Mouse (Mus musculus): ENCODE data around the gene Stard5.

Stard5 gene

GRCm38 (mm10) chr7:83662711-83663375, 31.1 kb downstream of the Stard5 start:
- in situ Hi-C loops (cut with MboI), result loop anchor here (25.0 kb wide), 2 partner anchors 224 to 801 kb away; partner anchors contain the start of genes Mesd, Mex3b and Tlnrd1

- in situ Hi-C loops (cut with MboI), result loop anchor here (25.0 kb wide), 2 partner anchors 221 to 804 kb away; partner anchors contain the start of genes Mesd, Mex3b and Tlnrd1
These were observed 34.4 kb downstream of the Stard5 start for GRCm38 (mm10) chr7:83666087-83666595.

- in situ Hi-C loops (cut with MboI), result loop anchor here (25.0 kb wide), 2 partner anchors 219 to 806 kb away; partner anchors contain the start of genes Mesd, Mex3b and Tlnrd1
These were observed 36.3 kb downstream of the Stard5 start for GRCm38 (mm10) chr7:83667936-83668645.

- in situ Hi-C loops (cut with MboI), result loop anchor here (25.0 kb wide), 2 partner anchors 219 to 806 kb away; partner anchors contain the start of genes Mesd, Mex3b and Tlnrd1
These were observed 37.0 kb downstream of the Stard5 start for GRCm38 (mm10) chr7:83668724-83669123.

- in situ Hi-C loops (cut with MboI), result loop anchor here (5.0 to 25.0 kb wide), 3 partner anchors 104 to 809 kb away; partner anchors contain the start of genes Mesd, Mex3b and Tlnrd1
These were observed 39.8 kb downstream of the Stard5 start for GRCm38 (mm10) chr7:83671573-83671972.

GRCm38 (mm10) chr7:83675545-83676254, 43.9 kb downstream of the Stard5 start:
- in situ Hi-C loops (cut with MboI), result no loop called here

GRCm38 (mm10) chr7:83677296-83677695, 45.5 kb downstream of the Stard5 start:
- in situ Hi-C loops (cut with MboI), result no loop called here

- in situ Hi-C loops (cut with MboI), result no loop called here
These were observed 46.7 kb downstream of the Stard5 start for GRCm38 (mm10) chr7:83678506-83678905.

- in situ Hi-C loops (cut with MboI), result no loop called here
These were observed 51.0 kb downstream of the Stard5 start for GRCm38 (mm10) chr7:83682640-83683274.

- in situ Hi-C loops (cut with MboI), result no loop called here
These were observed 63.9 kb downstream of the Stard5 start for GRCm38 (mm10) chr7:83695449-83696212.

- in situ Hi-C loops (cut with MboI), result no loop called here
These were observed 67.4 kb downstream of the Stard5 start for GRCm38 (mm10) chr7:83699066-83699745.
